Mouse (Mus musculus): ENCODE data around the gene Mtus2. TPM values are rescaled to one million over a fixed set of nuclear protein-coding genes. Genes with fewer than 3 reads are reported as not detected.
A peak's percentile ranks its signal among the peaks of the same experiment; 100 is the strongest.

Gene Mtus2
- total RNA-seq, 2 experiments from 2014 or later: 76.9 to 89.0 TPM

- intact Hi-C loops (cut with DNase I): no loop called here
- peak in 1 of 2 experiments; percentile 37 for DNase-seq
Observed at GRCm38 (mm10) chr5:148360922-148361758, 404.0 kb downstream of the Mtus2 start.

- no peak for DNase-seq
- intact Hi-C loops (cut with DNase I): no loop called here
Observed at GRCm38 (mm10) chr5:148361759-148362010, 404.6 kb downstream of the Mtus2 start.

- no peak for DNase-seq
- intact Hi-C loops (cut with DNase I): no loop called here
Observed at GRCm38 (mm10) chr5:148362296-148362695, 405.2 kb downstream of the Mtus2 start.

GRCm38 (mm10) chr5:148363441-148364113 is 406.5 kb downstream of the Mtus2 start:
- DNase-seq: no peak
- intact Hi-C loops (cut with DNase I): no loop called here

Other genes with a start within 250 kb of the Mtus2 start
- gene Flt1, start 231.3 kb upstream of the Mtus2 start, total RNA-seq (2021): 10 to 100 TPM; 62.5 to 63.6 TPM
- 100 to 1,000 TPM; 114 to 129 TPM for gene Pomp, start 96.9 kb upstream of the Mtus2 start, total RNA-seq (2021)
- gene Slc46a3, start 62.5 kb upstream of the Mtus2 start, total RNA-seq (2021): 1 to 10 TPM; 6.1 to 8.1 TPM